Mouse (Mus musculus) hindbrain, embryonic 13.5 days (tissue): ENCODE results near the gene C8b. TPM values are rescaled to one million over a fixed set of nuclear protein-coding genes. Genes with fewer than 3 reads are reported as not detected.

ENCODE experiments used
- ATAC-seq: fragments of 200-750 bp; cut with Nextera tagmentation; 2 replicates; pipeline ENCODE4 v1.8.0; 2017; ENCODE audit warnings: moderate TSS enrichment; ENCODE audit not compliant: low FRiP score
- H3K27ac ChIP-seq: fragments of 300-500 bp; sonication (generic); 2 replicates; pipeline ENCODE4 v1.5.1; 2015; ENCODE audit warnings: inconsistent platforms, mild to moderate bottlenecking, moderate library complexity
- H3K27me3 ChIP-seq: fragments of 300-500 bp; sonication (generic); 2 replicates; pipeline ENCODE4 v1.6.1; 2015; ENCODE audit warnings: mild to moderate bottlenecking, inconsistent platforms
- H3K36me3 ChIP-seq: fragments of 300-500 bp; sonication (generic); 2 replicates; pipeline ENCODE4 v1.6.1; 2015; ENCODE audit warnings: mild to moderate bottlenecking, inconsistent platforms
- H3K4me1 ChIP-seq: fragments of 300-500 bp; sonication (generic); replicated peaks from 2 replicates; pipeline ENCODE4 v1.6.1; 2015; ENCODE audit warnings: inconsistent platforms
- H3K4me2 ChIP-seq: fragments of 300-500 bp; sonication (generic); 2 replicates; pipeline ENCODE4 v1.6.1; 2015; ENCODE audit warnings: inconsistent platforms, mild to moderate bottlenecking, moderate library complexity
- H3K4me3 ChIP-seq: fragments of 300-500 bp; sonication (generic); 2 replicates; pipeline ENCODE4 v1.5.1; 2015; ENCODE audit warnings: mild to moderate bottlenecking, inconsistent platforms
- H3K9ac ChIP-seq: fragments of 300-500 bp; sonication (generic); 2 replicates; pipeline ENCODE4 v1.6.1; 2015; ENCODE audit warnings: mild to moderate bottlenecking, inconsistent platforms
- H3K9me3 ChIP-seq: fragments of 300-500 bp; sonication (generic); 2 replicates; pipeline ENCODE4 v1.6.1; 2016; ENCODE audit warnings: inconsistent platforms
- WGBS: fragments of 180-500 bp; shearing (Covaris S2); methylation state at CpG from one replicate; pipeline ENCODE4 v1.1.7; 2015; 5-methylcytosine and 5-hydroxymethylcytosine counted together
- polyA plus RNA-seq: library from polyadenylated mRNA; unstranded; fragments of >200 nt; fragmentation: Nextera tagmentation; extraction: Ambion mirVana; gene quantifications from 2 replicates; pipeline ENCODE4 v1.2.1, GENCODE M21; 2015

C8b gene
- polyA plus RNA-seq: 0.16 TPM in 1 of 2 replicates, not detected in the other

- no peak for ATAC-seq
- Histone ChIP-seq H3K36me3 (no peaks in the 10 kb centered on the region), H3K27ac (no peak within 1 kb of the TSS), H3K9me3 (peaks cover 3% of the 10 kb centered on the region; the same call in 1 of the 2 replicates), H3K9ac (no peak within 1 kb of the TSS), H3K4me2 (no peak within 1 kb of the TSS), H3K4me1 (peaks cover 13% of the 10 kb centered on the region), H3K4me3 (no peak within 1 kb of the TSS), H3K27me3 (no peaks in the 10 kb centered on the region; the same call in 1 of the 2 replicates)
- WGBS: 95% methylated on average over 8 of the region's 8 CpGs
Measured at GRCm38 (mm10) chr4:104766065-104766464, at the start of gene C8b. Gene C8b, plus strand, starts transcription at chr4:104766317.

GRCm38 (mm10) chr4:104716506-104716905, 49.6 kb upstream of the C8b start:
- H3K4me1 ChIP-seq: peaks cover 48% of the 10 kb centered on the region
- no peak for ATAC-seq
- no peaks in the 10 kb centered on the region for H3K27me3 ChIP-seq
- no peaks in the 10 kb centered on the region for H3K9me3 ChIP-seq
- no peak overlapping the region for H3K9ac ChIP-seq
- no peak overlapping the region for H3K4me3 ChIP-seq
- 76% methylated on average over 1 of the region's 1 CpGs for WGBS
- no peaks in the 10 kb centered on the region for H3K36me3 ChIP-seq
- H3K4me2 ChIP-seq: no peak overlapping the region
- no peak overlapping the region for H3K27ac ChIP-seq

- peaks cover 52% of the 10 kb centered on the region for H3K4me1 ChIP-seq
- no peak overlapping the region for H3K4me2 ChIP-seq
- H3K9me3 ChIP-seq: no peaks in the 10 kb centered on the region
- no peaks in the 10 kb centered on the region for H3K36me3 ChIP-seq
- WGBS: 28% methylated on average over 13 of the region's 13 CpGs
- H3K9ac ChIP-seq: no peak overlapping the region
- H3K27me3 ChIP-seq: no peaks in the 10 kb centered on the region
- peak overlapping the region; percentile 69 for H3K27ac ChIP-seq
- ATAC-seq: peak; percentile 65
- no peak overlapping the region for H3K4me3 ChIP-seq
Measured at GRCm38 (mm10) chr4:104718973-104719795, 46.9 kb upstream of the C8b start.

DNA sequence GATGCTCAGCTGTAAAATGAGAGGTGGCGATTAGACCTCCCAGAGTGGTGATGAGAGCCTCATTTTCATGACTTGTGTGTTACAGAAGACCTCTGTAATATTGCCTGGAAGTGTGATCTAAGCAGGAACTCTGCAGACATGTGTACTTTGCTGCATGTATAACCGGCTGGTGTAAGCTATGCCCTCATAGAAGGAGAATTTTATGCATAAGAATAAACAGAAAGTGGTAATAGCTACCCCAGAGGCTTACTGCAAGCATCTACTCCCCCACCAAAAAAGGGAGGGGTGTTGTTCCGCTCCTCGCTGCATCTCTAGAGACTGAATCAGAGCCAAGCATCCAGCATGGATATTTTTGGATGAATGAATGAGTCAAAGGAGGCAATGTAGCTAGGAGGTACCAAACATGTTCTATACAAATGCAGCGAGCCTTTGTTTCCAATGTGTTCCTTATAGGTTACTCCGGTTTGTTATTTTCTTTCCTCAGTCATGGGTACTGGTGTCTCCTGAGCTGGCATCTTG, 42.5 kb upstream of the C8b start:
- no peak overlapping the region for H3K9ac ChIP-seq
- no peak overlapping the region for H3K4me2 ChIP-seq
- H3K27me3 ChIP-seq: no peaks in the 10 kb centered on the region
- H3K4me1 ChIP-seq: peaks cover 36% of the 10 kb centered on the region
- peaks cover 5% of the 10 kb centered on the region; the same call in 1 of the 2 replicates for H3K36me3 ChIP-seq
- no peak overlapping the region for H3K27ac ChIP-seq
- 72% methylated on average over 6 of the region's 6 CpGs for WGBS
- ATAC-seq: no peak
- H3K9me3 ChIP-seq: no peaks in the 10 kb centered on the region
- H3K4me3 ChIP-seq: no peak overlapping the region

- Histone ChIP-seq H3K27me3 (no peaks in the 10 kb centered on the region), H3K36me3 (peaks cover 5% of the 10 kb centered on the region; the same call in 1 of the 2 replicates), H3K4me3 (no peak overlapping the region), H3K9me3 (no peaks in the 10 kb centered on the region), H3K4me2 (no peak overlapping the region), H3K4me1 (peaks cover 29% of the 10 kb centered on the region), H3K27ac (no peak overlapping the region), H3K9ac (no peak overlapping the region)
- ATAC-seq: no peak
- 52% methylated on average over 5 of the region's 5 CpGs for WGBS
Measured at GRCm38 (mm10) chr4:104724258-104724657, 41.9 kb upstream of the C8b start.

- Histone ChIP-seq H3K4me3 (no peak overlapping the region), H3K9me3 (no peaks in the 10 kb centered on the region), H3K4me2 (no peak overlapping the region), H3K36me3 (peaks cover 5% of the 10 kb centered on the region; the same call in 1 of the 2 replicates), H3K27ac (no peak overlapping the region), H3K27me3 (no peaks in the 10 kb centered on the region), H3K4me1 (peaks cover 16% of the 10 kb centered on the region), H3K9ac (no peak overlapping the region)
- 46% methylated on average over 3 of the region's 3 CpGs for WGBS
- ATAC-seq: no peak
Measured at GRCm38 (mm10) chr4:104725673-104726072, 40.4 kb upstream of the C8b start.

- no peak overlapping the region for H3K4me3 ChIP-seq
- no peak overlapping the region for H3K9ac ChIP-seq
- ATAC-seq: no peak
- peaks cover 5% of the 10 kb centered on the region; the same call in 1 of the 2 replicates for H3K4me1 ChIP-seq
- no peaks in the 10 kb centered on the region for H3K9me3 ChIP-seq
- no peaks in the 10 kb centered on the region for H3K27me3 ChIP-seq
- 70% methylated on average over 8 of the region's 8 CpGs for WGBS
- no peak overlapping the region for H3K27ac ChIP-seq
- no peak overlapping the region for H3K4me2 ChIP-seq
- peaks cover 8% of the 10 kb centered on the region for H3K36me3 ChIP-seq
Measured at GRCm38 (mm10) chr4:104729185-104729584, 36.9 kb upstream of the C8b start.

- H3K27ac ChIP-seq: no peak overlapping the region
- ATAC-seq: no peak
- WGBS: 86% methylated on average over 6 of the region's 6 CpGs
Measured at GRCm38 (mm10) chr4:104746500-104746899, 19.6 kb upstream of the C8b start.

DNA sequence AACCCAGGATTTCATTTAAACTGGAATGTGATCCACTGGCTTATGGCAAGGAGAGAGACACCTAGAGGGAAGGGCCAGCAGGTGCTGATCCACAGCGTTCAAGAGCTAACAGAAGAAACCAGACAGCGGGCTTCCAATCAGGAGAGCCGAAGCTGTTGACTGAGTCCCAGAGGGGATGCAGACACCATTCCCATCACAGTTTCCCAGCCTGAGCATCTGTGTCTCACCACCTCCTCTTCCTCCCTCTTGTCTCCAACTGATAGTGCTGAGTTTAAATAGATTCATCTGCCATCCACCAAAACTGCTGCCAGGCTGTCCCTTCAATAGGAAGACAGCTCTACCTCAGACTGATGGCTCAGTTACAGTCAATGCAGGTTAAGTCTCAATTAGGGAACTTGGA, 12.0 kb upstream of the C8b start:
- WGBS: 75% methylated on average over 3 of the region's 3 CpGs
- no peaks in the 10 kb centered on the region for H3K27me3 ChIP-seq
- H3K36me3 ChIP-seq: no peaks in the 10 kb centered on the region
- H3K9ac ChIP-seq: no peak overlapping the region
- 0 out of 2 replicates have a peak, but pooled peaks cover 4% of the 10 kb centered on the region for H3K4me1 ChIP-seq
- H3K9me3 ChIP-seq: no peaks in the 10 kb centered on the region
- no peak for ATAC-seq
- H3K4me2 ChIP-seq: no peak overlapping the region
- H3K4me3 ChIP-seq: no peak overlapping the region
- H3K27ac ChIP-seq: no peak overlapping the region

More at GRCm38 (mm10) chr4:104746500-104746899, 19.6 kb upstream of the C8b start:
- Histone ChIP-seq H3K36me3 (peaks cover 5% of the 10 kb centered on the region; the same call in 1 of the 2 replicates), H3K27me3 (no peaks in the 10 kb centered on the region), H3K4me3 (no peak overlapping the region), H3K9me3 (no peaks in the 10 kb centered on the region), H3K9ac (no peak overlapping the region), H3K4me1 (no peaks in the 10 kb centered on the region), H3K4me2 (no peak overlapping the region)

DNA sequence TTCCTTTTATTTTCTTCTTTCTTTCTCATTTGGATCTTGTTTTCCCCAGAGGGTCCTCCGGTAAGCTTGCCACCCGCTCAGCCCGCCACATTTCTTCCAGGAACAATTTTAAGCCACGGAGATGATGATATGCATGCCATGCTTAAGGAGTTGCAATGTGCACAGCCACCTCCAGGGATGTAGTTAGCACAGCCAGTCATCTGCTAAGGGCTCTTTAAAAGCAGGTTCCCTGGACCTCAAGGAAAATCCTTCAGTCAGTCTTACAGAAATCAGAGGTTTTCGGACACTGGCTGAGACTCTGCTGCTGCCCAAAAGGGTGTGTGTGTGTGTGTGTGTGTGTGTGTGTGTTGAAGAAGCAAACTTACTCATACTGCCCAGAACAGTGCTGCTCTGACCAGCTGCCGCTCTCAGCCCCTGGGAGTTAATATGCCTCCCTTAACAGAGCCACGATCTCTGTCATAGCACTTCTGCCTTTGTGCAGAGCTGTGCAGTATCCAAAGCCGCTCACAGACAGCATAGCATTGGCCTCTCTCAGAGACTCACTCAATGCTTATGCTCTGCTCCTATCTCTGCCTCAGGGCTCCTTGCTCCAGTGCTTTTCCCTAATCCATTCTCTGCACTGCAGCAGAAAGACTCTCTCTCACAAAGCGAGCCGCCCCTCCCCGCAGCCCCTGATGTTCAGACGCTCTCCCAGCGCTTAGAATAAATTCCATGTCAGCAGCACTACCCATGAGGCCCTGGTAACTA, 5.1 kb upstream of the C8b start:
- H3K4me3 ChIP-seq: no peak overlapping the region
- H3K36me3 ChIP-seq: no peaks in the 10 kb centered on the region
- no peaks in the 10 kb centered on the region; the same call in 1 of the 2 replicates for H3K27me3 ChIP-seq
- ATAC-seq: peak; percentile 92
- H3K4me1 ChIP-seq: peaks cover 18% of the 10 kb centered on the region
- H3K4me2 ChIP-seq: peak overlapping the region; percentile 15; the same call in 1 of the 2 replicates
- H3K9me3 ChIP-seq: no peaks in the 10 kb centered on the region
- WGBS: 45% methylated on average over 13 of the region's 13 CpGs
- H3K27ac ChIP-seq: peak overlapping the region; percentile 78
- H3K9ac ChIP-seq: peak overlapping the region; percentile 43; the same call in 1 of the 2 replicates

DNA sequence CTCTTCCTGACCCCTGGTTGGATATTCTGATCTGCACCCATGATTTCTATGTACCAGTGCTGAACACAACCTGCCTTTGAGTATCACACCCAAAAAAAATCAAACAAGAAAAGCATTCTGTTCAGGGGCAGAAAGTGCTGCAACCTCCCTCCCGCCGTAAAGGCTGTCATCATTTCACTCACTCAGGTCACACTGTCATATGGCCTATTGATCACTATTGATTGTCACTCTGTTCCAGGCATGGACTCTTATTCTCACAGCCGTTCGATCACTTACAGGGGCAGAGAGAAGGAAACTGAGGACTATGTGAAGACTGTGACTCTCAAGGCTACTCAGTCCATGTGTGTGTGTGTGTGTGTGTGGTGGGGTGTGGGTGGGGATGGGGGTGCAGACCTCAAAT, 2.1 kb downstream of the C8b start:
- peaks cover 3% of the 10 kb centered on the region; the same call in 1 of the 2 replicates for H3K9me3 ChIP-seq
- H3K27me3 ChIP-seq: no peaks in the 10 kb centered on the region
- peaks cover 6% of the 10 kb centered on the region for H3K4me1 ChIP-seq
- no peaks in the 10 kb centered on the region for H3K36me3 ChIP-seq
- H3K9ac ChIP-seq: no peak overlapping the region
- no peak overlapping the region for H3K4me2 ChIP-seq
- ATAC-seq: no peak
- H3K4me3 ChIP-seq: no peak overlapping the region
- no peak overlapping the region for H3K27ac ChIP-seq
- WGBS: 80% methylated on average over 4 of the region's 4 CpGs

GRCm38 (mm10) chr4:104769602-104770001, 3.5 kb downstream of the C8b start:
- no peaks in the 10 kb centered on the region for H3K36me3 ChIP-seq
- WGBS: 83% methylated on average over 8 of the region's 8 CpGs
- H3K4me2 ChIP-seq: no peak overlapping the region
- no peak overlapping the region for H3K27ac ChIP-seq
- H3K4me1 ChIP-seq: peaks cover 6% of the 10 kb centered on the region
- no peak overlapping the region for H3K9ac ChIP-seq
- no peak overlapping the region for H3K4me3 ChIP-seq
- no peak for ATAC-seq
- H3K27me3 ChIP-seq: no peaks in the 10 kb centered on the region
- peaks cover 3% of the 10 kb centered on the region; the same call in 1 of the 2 replicates for H3K9me3 ChIP-seq
